Mouse (Mus musculus) bone marrow, adult 2 months (tissue): ENCODE results near the gene Ankrd63. TPM values are rescaled to one million over a fixed set of nuclear protein-coding genes. Genes with fewer than 3 reads are reported as not detected.
A peak's percentile ranks its signal among the peaks of the same experiment; 100 is the strongest.

Experiments used
- H3K27ac ChIP-seq: fragments of 200-500 bp; 2 replicates; pipeline ENCODE4 v1.5.1; 2012; ENCODE audit warnings: low read depth, mild to moderate bottlenecking, control low read depth, inconsistent platforms, low read length; ENCODE audit not compliant: control insufficient read depth, poor library complexity, insufficient read depth
- H3K4me1 ChIP-seq: fragments of 200-500 bp; 2 replicates; pipeline ENCODE4 v1.6.1; 2011; ENCODE audit warnings: low read length; ENCODE audit not compliant: control insufficient read depth, insufficient read depth
- H3K4me3 ChIP-seq: fragments of 200-500 bp; replicated peaks from 2 replicates; pipeline ENCODE3; 2011; ENCODE audit warnings: mild to moderate bottlenecking, low read depth, low read length, control low read depth; ENCODE audit not compliant: control insufficient read depth
- CTCF ChIP-seq: fragments of 200-500 bp; IDR thresholded peaks from 2 replicates; pipeline ENCODE4 v1.5.1; 2011; ENCODE audit warnings: low read length, control low read depth; ENCODE audit not compliant: control insufficient read depth, insufficient read depth
- POLR2A ChIP-seq: fragments of 200-500 bp; IDR thresholded peaks from 2 replicates; pipeline ENCODE4 v1.6.1; 2011; ENCODE audit warnings: low read depth, mild to moderate bottlenecking, control low read depth, low read length, borderline replicate concordance; ENCODE audit not compliant: control insufficient read depth
- WGBS: fragments of 180-500 bp; shearing (Covaris S2); methylation state at CpG from one replicate; pipeline ENCODE4 v1.1.7; 2018; 5-methylcytosine and 5-hydroxymethylcytosine counted together
- polyA plus RNA-seq: library from polyadenylated mRNA; stranded (reverse); fragments of >200 nt; gene quantifications from 2 replicates; pipeline ENCODE4 v1.2.4, GENCODE M21; 2011; ENCODE audit warnings: low replicate concordance; ENCODE audit not compliant: missing spikeins, insufficient read depth, insufficient read length

Ankrd63 gene
- polyA plus RNA-seq, 1 experiment = 0.92 TPM

DNA sequence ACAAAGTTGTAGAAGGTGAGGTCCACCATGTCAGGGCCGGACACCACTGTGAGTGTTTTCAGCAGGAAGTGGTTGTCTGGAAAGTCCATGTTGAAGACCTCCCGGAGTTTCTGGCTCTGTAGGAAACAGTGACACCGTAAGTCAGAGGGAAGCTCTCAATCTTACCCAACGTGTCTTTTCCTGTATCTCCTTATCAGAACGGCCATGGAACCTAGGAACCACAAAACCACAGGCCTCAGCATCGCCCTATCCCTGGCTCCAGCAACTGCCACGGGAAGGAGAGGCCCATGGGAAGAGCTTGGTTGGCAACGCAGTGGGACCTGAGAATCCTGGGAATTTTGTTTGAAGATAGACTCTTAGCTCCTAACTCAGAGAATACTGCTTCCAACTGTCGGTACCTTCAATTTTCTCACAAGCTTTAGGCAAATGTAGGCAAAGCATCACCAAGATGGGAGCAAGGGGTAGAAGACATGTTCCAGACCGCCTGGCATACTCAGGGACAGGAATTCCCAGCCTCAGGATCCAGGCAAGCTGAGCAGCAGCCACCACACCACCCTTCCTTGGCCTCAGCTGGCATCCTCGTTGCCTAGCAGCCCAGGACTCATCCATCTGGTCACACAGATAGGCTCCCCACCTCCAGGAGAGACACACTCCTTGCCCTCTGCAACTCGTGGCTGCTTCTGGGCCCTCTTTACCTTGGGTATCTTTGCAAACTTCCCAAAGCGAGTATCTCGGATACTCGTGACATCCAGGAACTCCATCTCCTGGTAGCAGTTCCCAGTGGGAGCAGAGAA, 20.1 kb upstream of the Ankrd63 start:
- Histone ChIP-seq H3K4me1 (peaks cover 2% of the 10 kb centered on the region; the same call in 1 of the 2 replicates), H3K27ac (no peak overlapping the region), H3K4me3 (no peak overlapping the region)
- no peak for TF ChIP-seq CTCF
- no peak for TF ChIP-seq POLR2A
- 47% methylated on average over 15 of the region's 15 CpGs for whole genome bisulfite sequencing

DNA sequence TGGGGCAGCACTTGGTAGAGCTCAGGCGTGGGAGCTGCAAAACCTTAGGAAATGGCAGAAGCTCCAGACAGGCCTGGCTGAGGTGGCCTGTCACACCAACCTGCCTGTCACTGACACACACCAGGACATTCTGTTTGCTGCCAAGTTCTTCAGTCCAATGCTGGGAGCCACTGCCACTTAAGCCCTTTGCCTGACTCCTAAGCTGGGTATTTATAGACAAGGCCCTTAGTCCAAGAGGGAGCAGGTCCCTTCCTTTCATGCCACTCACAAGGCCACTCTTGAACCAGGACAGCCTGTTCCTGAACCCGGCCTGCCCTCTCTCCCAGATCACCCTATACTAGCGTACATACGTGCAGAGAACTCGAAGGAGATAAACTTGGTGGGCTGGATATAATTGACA, 12.9 kb upstream of the Ankrd63 start:
- WGBS = 85% methylated on average over 5 of the region's 5 CpGs
- no peak overlapping the region for H3K27ac ChIP-seq
- no peak for TF ChIP-seq CTCF
- no peak for TF ChIP-seq POLR2A
- peaks cover 4% of the 10 kb centered on the region; the same call in 1 of the 2 replicates for H3K4me1 ChIP-seq
- no peak overlapping the region for H3K4me3 ChIP-seq

DNA sequence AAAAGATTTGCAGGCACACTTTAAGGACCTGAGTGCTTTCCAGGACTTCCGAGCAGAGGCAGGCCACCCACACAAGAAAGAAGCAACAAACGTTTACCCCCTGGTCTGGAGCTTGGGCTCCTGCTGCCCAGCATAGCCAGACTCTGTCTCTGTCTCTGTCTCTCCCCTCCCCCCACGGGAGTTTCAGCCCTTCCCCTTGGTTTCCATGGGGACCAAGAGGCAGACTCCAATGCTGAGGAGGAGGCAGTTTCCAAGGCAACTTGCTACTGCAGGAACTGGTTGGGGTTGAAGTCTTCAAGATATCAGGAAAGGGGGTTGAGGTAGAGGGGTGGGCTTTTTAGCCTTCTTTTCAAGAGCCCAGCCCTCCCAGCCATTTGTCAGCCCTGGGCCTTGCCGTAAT, 10.5 kb upstream of the Ankrd63 start:
- H3K4me3 ChIP-seq = no peak overlapping the region
- H3K4me1 ChIP-seq = peaks cover 10% of the 10 kb centered on the region
- TF ChIP-seq POLR2A (no peak), CTCF (no peak)
- WGBS = 63% methylated on average over 4 of the region's 4 CpGs
- no peak overlapping the region for H3K27ac ChIP-seq

DNA sequence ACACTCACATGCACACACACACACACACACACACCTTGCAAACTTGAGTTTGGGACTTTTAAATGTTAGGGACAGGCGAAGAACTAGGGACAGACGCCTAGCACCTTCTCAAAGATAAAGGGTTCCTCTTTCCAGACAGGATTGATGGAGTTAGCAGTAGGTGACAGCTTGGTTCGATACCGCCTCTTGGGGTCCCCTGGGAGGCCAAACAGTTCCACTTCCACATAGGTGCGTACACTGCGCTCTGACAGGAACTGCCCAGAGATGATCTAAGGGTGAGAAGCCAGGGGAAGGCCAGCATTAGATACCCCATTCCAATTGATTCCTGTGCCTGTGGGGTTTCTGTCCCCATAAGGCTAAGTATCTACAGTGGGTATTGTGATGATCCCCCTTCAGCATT, 9.9 kb upstream of the Ankrd63 start:
- Histone ChIP-seq H3K4me1 (peaks cover 10% of the 10 kb centered on the region), H3K27ac (no peak overlapping the region), H3K4me3 (no peak overlapping the region)
- WGBS = 68% methylated on average over 6 of the region's 6 CpGs
- TF ChIP-seq POLR2A (no peak), CTCF (no peak)

DNA sequence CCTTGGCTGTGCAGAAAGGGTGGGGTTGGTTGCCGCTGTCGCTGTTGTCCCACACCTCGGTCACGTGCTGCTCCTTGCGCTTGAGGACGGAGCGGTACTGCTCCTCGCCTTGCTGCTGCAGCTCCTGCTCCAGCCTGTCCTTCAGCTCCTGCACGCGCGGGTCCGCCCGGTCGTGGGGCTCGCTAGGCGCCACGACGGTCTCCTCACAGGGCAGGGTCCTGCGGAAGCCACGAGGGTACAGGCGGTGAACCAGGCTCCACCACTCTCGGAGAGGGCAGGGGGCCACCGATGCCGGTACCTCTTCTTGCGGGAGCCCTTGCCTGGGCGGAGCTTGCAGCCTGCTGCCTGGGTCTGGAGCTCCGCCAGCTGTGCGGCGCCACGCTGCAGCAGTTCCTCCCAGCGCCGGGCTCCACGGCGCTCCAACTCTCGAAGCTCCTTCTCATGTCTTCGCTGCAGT, 7.3 kb upstream of the Ankrd63 start:
- no peak overlapping the region for H3K4me3 ChIP-seq
- peak overlapping the region; percentile 34; the same call in 1 of the 2 replicates for H3K27ac ChIP-seq
- WGBS = 21% methylated on average over 36 of the region's 36 CpGs
- peaks cover 10% of the 10 kb centered on the region for H3K4me1 ChIP-seq
- no peak for TF ChIP-seq CTCF
- no peak for TF ChIP-seq POLR2A

DNA sequence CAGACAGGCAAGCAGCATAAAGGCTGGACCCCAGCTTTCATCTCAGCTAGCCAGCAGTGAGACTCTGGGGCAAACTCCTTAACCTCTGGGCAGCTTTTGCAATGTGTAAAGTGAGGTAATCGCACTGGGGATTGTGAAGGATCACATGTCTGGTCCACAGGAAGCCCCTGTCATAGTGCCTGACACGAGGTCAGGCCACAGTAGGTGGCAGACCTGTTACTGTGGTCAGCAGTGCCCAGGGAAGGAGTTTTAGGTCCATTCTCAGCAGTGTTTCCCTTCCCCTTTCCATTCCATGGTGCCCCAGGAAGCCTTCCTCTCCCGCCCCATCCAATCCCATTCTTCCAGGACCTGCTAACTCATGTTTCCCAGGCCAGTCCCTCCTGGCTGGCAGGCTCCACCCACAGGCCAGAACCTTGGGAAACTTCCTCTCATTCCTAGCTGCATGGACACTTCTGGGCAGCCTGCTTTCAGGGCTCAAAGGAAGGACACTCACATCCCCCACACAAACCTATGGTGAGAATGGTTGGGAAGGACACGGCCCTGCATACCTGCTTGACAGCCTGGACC, 6.0 kb upstream of the Ankrd63 start:
- H3K4me3 ChIP-seq = no peak overlapping the region
- no peak for TF ChIP-seq CTCF
- TF ChIP-seq POLR2A = no peak
- 32% methylated on average over 4 of the region's 4 CpGs for WGBS
- peaks cover 10% of the 10 kb centered on the region for H3K4me1 ChIP-seq
- no peak overlapping the region for H3K27ac ChIP-seq

DNA sequence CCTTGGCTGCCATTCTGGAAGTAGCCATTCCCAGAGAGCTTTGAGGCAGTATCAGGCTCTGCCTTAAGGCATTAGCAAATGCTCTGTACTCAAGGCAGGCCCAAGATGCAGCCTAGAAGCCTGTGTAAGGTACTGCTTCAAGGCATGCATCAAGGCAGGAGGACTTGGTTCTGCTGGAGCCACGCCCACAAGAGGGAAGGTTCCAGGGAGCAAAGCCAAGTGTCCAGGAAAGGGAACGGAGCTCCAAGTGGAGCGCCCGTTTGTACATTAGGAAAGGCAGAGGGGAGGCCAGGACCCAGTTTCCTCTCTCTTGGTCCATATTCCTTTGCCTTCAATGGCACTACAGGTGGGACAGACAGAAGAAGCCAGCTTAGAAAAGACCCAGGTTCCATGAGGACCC, 4.7 kb upstream of the Ankrd63 start:
- peaks cover 8% of the 10 kb centered on the region for H3K4me1 ChIP-seq
- WGBS = 71% methylated on average over 4 of the region's 4 CpGs

DNA sequence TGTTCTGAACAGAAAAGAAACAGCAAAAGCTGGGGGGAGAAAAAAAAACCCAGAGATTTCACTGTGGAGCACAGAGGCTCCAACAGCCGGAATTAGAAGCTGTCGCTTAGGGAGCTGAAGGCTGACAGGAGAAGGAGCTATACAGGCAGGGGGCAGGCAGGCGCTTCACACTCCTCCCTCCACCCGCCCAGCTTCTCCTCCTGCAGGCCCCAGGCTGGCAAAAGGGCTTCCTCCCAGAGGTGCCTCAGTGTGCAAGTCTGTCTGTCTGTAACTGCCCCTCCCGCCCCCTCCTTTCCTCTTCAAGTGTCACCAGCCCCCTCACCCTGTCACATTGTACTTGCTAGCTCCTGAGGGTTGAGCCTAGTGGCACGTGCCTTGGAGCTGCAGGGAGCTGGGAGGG, 2.7 kb upstream of the Ankrd63 start:
- no peak for TF ChIP-seq CTCF
- TF ChIP-seq POLR2A = no peak
- WGBS = 7% methylated on average over 6 of the region's 6 CpGs
- H3K4me1 ChIP-seq = peaks cover 8% of the 10 kb centered on the region
- H3K27ac ChIP-seq = no peak overlapping the region
- H3K4me3 ChIP-seq = no peak overlapping the region

More for the DNA sequence above, 4.7 kb upstream of the Ankrd63 start:
- Histone ChIP-seq H3K4me3 (no peak overlapping the region), H3K27ac (no peak overlapping the region)
- TF ChIP-seq POLR2A (no peak), CTCF (no peak)
